Mouse (Mus musculus) myocyte (in vitro differentiated cells): ENCODE measurements around the gene Plxdc1.

Experiments used
- CEBPB ChIP-seq: IDR thresholded peaks from 2 replicates; pipeline ENCODE4 v1.6.1; 2011; ENCODE audit warnings: mild to moderate bottlenecking, moderate library complexity; ENCODE audit not compliant: poor library complexity, insufficient read depth, severe bottlenecking
- E2F4 ChIP-seq: IDR thresholded peaks from one replicate; pipeline ENCODE4 v1.6.1; 2011; ENCODE audit warnings: mild to moderate bottlenecking, control low read depth, moderate library complexity; ENCODE audit not compliant: insufficient read depth
- MAX ChIP-seq: IDR thresholded peaks from one replicate; pipeline ENCODE4 v1.6.1; 2011; ENCODE audit warnings: low read depth, mild to moderate bottlenecking, control low read depth
- MYOG ChIP-seq, 3 experiments: IDR thresholded peaks; one replicate each; pipeline ENCODE4 v1.6.1; 2011; ENCODE audit warnings: control low read depth in 2 of 3, low read depth in 2 of 3, mild to moderate bottlenecking in 2 of 3; ENCODE audit not compliant: insufficient read length in 2 of 3, control insufficient read depth in 1 of 3, insufficient read depth in 1 of 3
- POLR2A ChIP-seq: IDR thresholded peaks from one replicate; pipeline ENCODE4 v1.6.1; 2011; ENCODE audit warnings: low read depth, mild to moderate bottlenecking, control low read depth, moderate library complexity; ENCODE audit not compliant: insufficient read length
- POLR2AphosphoS2 ChIP-seq: IDR thresholded peaks from one replicate; pipeline ENCODE4 v1.6.1; 2011; ENCODE audit warnings: low read depth, control low read depth; ENCODE audit not compliant: insufficient read length
- TCF12 ChIP-seq: IDR thresholded peaks from one replicate; pipeline ENCODE4 v1.6.1; 2011; ENCODE audit warnings: mild to moderate bottlenecking, control low read depth; ENCODE audit not compliant: poor library complexity, insufficient read depth, severe bottlenecking

DNA sequence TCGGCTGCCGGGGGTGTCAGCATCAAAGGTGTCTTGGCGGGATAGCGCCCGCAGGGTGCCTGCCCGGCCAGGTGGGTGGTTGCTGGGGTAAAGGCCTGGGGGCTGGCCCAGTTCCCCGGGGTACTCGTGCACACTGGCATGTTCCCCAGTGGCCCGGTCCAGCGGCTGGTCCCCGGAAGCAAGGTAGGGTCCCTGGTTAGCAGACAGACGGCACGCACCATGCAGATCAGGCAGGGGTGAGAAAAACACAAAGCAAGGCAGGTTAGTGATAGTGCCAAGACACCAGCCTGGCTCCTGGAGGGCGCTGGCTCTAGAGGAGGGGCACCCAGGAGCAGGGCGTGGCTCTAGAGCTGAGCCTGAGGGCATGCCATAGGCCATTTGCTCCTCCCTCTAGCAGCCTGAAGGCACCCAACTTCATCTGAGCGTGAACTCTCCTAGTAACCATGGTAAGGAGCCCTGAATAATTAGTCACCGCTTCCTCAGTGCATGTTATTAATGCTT is 17.0 kb upstream of the Plxdc1 start:
- TF ChIP-seq POLR2A, result no peak
- no peak for TF ChIP-seq MAX
- TF ChIP-seq MYOG (IDR thresholded peaks at IDR 0.05; ENCODE audit: control insufficient read depth in 1 of 3, insufficient read depth in 1 of 3, insufficient read length in 2 of 3, low read depth in 2 of 3), result no peak
- TF ChIP-seq POLR2AphosphoS2, result no peak
- TF ChIP-seq TCF12, result no peak
- no peak for TF ChIP-seq E2F4
- TF ChIP-seq CEBPB, result no peak
